In genomic region chr9:31212500-31213008, GRCm38 (mm10) we compare ENCODE assay signal across 8 mouse cellular contexts. TPM values are rescaled to one million over a fixed set of nuclear protein-coding genes. Genes with fewer than 3 reads are reported as not detected.
DNase-seq lines count a peak whose midpoint lies in the region; ATAC-seq and TF ChIP-seq lines count a peak whose summit lies in the region.

No protein-coding gene starts in this region.

- ATAC-seq in lung, postnatal 0 days, result no peak
- ATAC-seq in forebrain, embryonic 15.5 days (replicated peaks), result no peak
- no peak for ATAC-seq in neural tube, embryonic 14.5 days (ENCODE audit: low read depth)

- no peak for TF ChIP-seq CTCF in lung, postnatal 0 days (IDR thresholded peaks at IDR 0.05)

- no peaks in the 10 kb centered on the region for H3K4me1 ChIP-seq in lung, postnatal 0 days (ENCODE audit: insufficient read depth, low read depth, low read length)
- H3K4me1 ChIP-seq in forebrain, embryonic 15.5 days, result peaks cover 32% of the 10 kb centered on the region
- H3K4me1 ChIP-seq in limb, embryonic 10.5 days, result peaks cover 19% of the 10 kb centered on the region
- peaks cover 26% of the 10 kb centered on the region for H3K4me1 ChIP-seq in neural tube, embryonic 14.5 days (ENCODE audit: control insufficient read depth, insufficient read depth, low read length)

- 0 out of 2 replicates have a peak overlapping the region, but pooled peaks have one; percentile 36 for H3K9ac ChIP-seq in lung, postnatal 0 days (replicated peaks; ENCODE audit: low read depth)
- H3K9ac ChIP-seq in forebrain, embryonic 15.5 days (replicated peaks), result peak overlapping the region; percentile 72
- peak overlapping the region; percentile 92 for H3K9ac ChIP-seq in neural tube, embryonic 14.5 days (replicated peaks; ENCODE audit: low read depth, low read length)

- H3K4me3 ChIP-seq in lung, postnatal 0 days (ENCODE audit: low read depth, low read length), result peak overlapping the region; percentile 94
- H3K4me3 ChIP-seq in forebrain, embryonic 15.5 days, result peak overlapping the region; percentile 98
- peak overlapping the region; percentile 92 for H3K4me3 ChIP-seq in limb, embryonic 10.5 days
- H3K4me3 ChIP-seq in neural tube, embryonic 14.5 days (ENCODE audit: low read depth, low read length), result peak overlapping the region; percentile 96

- H3K9me3 ChIP-seq in lung, postnatal 0 days (ENCODE audit: low read length), result no peaks in the 10 kb centered on the region
- no peaks in the 10 kb centered on the region for H3K9me3 ChIP-seq in forebrain, embryonic 15.5 days
- H3K9me3 ChIP-seq in limb, embryonic 10.5 days (replicated peaks), result no peaks in the 10 kb centered on the region
- no peaks in the 10 kb centered on the region for H3K9me3 ChIP-seq in neural tube, embryonic 14.5 days (ENCODE audit: control insufficient read depth, low read length)

- 28% methylated on average over 12 of the region's 12 CpGs for whole genome bisulfite sequencing in lung, postnatal 0 days
- WGBS in forebrain, embryonic 15.5 days, result 28% methylated on average over 12 of the region's 12 CpGs
- WGBS in limb, embryonic 10.5 days, result 17% methylated on average over 12 of the region's 12 CpGs
- 6% methylated on average over 12 of the region's 12 CpGs for WGBS in neural tube, embryonic 14.5 days

- H3K27me3 ChIP-seq in lung, postnatal 0 days (replicated peaks; ENCODE audit: insufficient read depth, low read length), result no peaks in the 10 kb centered on the region
- H3K27me3 ChIP-seq in forebrain, embryonic 15.5 days, result no peaks in the 10 kb centered on the region
- H3K27me3 ChIP-seq in limb, embryonic 10.5 days (ENCODE audit: low read depth, poor library complexity, severe bottlenecking), result no peaks in the 10 kb centered on the region
- H3K27me3 ChIP-seq in neural tube, embryonic 14.5 days (ENCODE audit: control insufficient read depth, insufficient read depth, low read length), result peaks cover 5% of the 10 kb centered on the region; the same call in 1 of the 2 replicates

- H3K36me3 ChIP-seq in lung, postnatal 0 days (ENCODE audit: insufficient read depth, low read length), result no peaks in the 10 kb centered on the region
- H3K36me3 ChIP-seq in forebrain, embryonic 15.5 days, result no peaks in the 10 kb centered on the region
- no peaks in the 10 kb centered on the region for H3K36me3 ChIP-seq in limb, embryonic 10.5 days
- H3K36me3 ChIP-seq in neural tube, embryonic 14.5 days (ENCODE audit: control insufficient read depth, insufficient read depth, low read length), result no peaks in the 10 kb centered on the region

- H3K4me2 ChIP-seq in lung, postnatal 0 days (replicated peaks; ENCODE audit: low read depth, low read length), result peak overlapping the region; percentile 78
- peak overlapping the region; percentile 81 for H3K4me2 ChIP-seq in forebrain, embryonic 15.5 days (replicated peaks)
- H3K4me2 ChIP-seq in neural tube, embryonic 14.5 days (ENCODE audit: low read depth, low read length), result peak overlapping the region; percentile 93

- DNase-seq in embryo, embryonic 10 days (ENCODE audit: low spot score), result peak; percentile 59
- DNase-seq in embryo, embryonic 9.5 days (ENCODE audit: extremely low spot score), result no peak
- peak; percentile 20 for DNase-seq in lung, postnatal 0 days (ENCODE audit: low spot score)
- no peak for DNase-seq in lung, postnatal 36 days
- no peak for DNase-seq in limb, embryonic 10.5 days (ENCODE audit: low spot score)
- no peak for DNase-seq in thymus, postnatal 36 days

- H3K27ac ChIP-seq in lung, postnatal 0 days (ENCODE audit: low read length), result peak overlapping the region; percentile 87
- peak overlapping the region; percentile 93 for H3K27ac ChIP-seq in forebrain, embryonic 15.5 days (replicated peaks)
- H3K27ac ChIP-seq in limb, embryonic 10.5 days, result peak overlapping the region; percentile 96
- H3K27ac ChIP-seq in neural tube, embryonic 14.5 days (ENCODE audit: low read depth, low read length), result peak overlapping the region; percentile 96

- TF ChIP-seq EP300 in lung, postnatal 0 days (IDR thresholded peaks at IDR 0.05), result no peak

RNA-seq across cellular contexts. Expression of gene Aplp2, which starts 0.9 kb away (rescaled TPM):
- 523 and 525 TPM in 2 replicates for polyA plus RNA-seq in lung, postnatal 0 days (2015; fragmentation: Nextera tagmentation; extraction: Ambion mirVana)
- polyA plus RNA-seq in forebrain, embryonic 15.5 days (2015; fragmentation: Nextera tagmentation; extraction: Ambion mirVana), result 210 and 227 TPM in 2 replicates
- polyA plus RNA-seq in limb, embryonic 10.5 days (2016; fragmentation: Nextera tagmentation; extraction: Ambion mirVana), result 179 and 182 TPM in 2 replicates
- 451 and 533 TPM in 2 replicates for polyA plus RNA-seq in neural tube, embryonic 14.5 days (2014; fragmentation: Nextera tagmentation; extraction: Ambion mirVana)

Comparison
In these comparisons a context has a peak if more than half of its experiments do, and no peak if none do; other contexts are left out.
1. DNase-seq: peak in embryo, embryonic 10 days (single experiment) and lung, postnatal 0 days (single experiment); none in embryo, embryonic 9.5 days (single experiment), lung, postnatal 36 days (single experiment), limb, embryonic 10.5 days (single experiment) and thymus, postnatal 36 days (0 of 2).
2. H3K9ac ChIP-seq: peak in every context shown above with its lines; median percentile 92 in neural tube, embryonic 14.5 days; 72 in forebrain, embryonic 15.5 days; 36 in lung, postnatal 0 days.
3. Peak in every context shown above with its lines, with median percentiles within 50 percentile points of each other: H3K27ac ChIP-seq, H3K4me2 ChIP-seq and H3K4me3 ChIP-seq.